In the genomic region with DNA sequence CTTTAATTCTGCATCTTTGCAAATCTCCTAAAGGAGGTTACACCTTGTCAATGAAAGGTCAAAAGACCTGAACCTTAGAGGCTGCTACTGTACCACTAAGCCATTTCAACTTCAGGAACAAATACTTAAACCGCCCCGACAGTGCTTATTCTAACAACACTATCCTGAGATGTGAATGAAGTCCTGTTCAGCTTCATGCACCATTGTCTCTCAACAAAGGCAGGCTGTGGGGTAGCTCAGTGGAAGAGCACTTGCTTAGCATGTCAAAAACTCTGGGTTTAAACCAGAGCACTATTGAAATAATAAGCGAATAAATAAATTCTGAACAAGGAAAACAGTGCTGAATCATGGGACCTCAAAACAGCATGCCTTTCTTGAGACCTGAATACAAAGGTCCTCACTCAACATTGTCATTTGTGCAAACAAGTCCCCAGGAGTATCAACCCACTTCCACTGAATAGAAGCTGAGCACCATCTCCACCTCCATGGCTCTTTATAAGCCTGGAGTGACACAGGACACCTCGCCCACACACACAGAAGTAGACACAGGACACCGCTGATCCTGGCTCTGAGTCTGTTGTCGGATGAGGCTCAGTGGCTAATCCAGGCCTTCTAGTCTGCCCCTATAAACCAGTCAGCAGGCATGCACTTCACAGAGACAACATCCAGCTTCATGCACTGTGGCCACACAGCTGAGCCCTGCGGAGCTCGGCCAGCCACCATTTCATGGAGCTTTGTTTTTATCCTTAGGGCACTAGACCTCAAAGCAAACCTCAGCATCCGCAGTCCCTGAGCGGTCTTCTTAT, we compare ENCODE assay signal across 13 mouse cellular contexts.
A peak's percentile ranks its signal among the peaks of the same experiment; 100 is the strongest.
DNase-seq lines count a peak whose midpoint lies in the region; ATAC-seq lines count a peak whose summit lies in the region.
"Had no signal": no experiment of that assay in that cellular context is flagged by ENCODE, and none has a peak within 500 bp of the region (broad histone marks: within the 10 kb centered on the region; RNA-seq: fewer than 3 reads in every experiment).

No protein-coding gene starts in this region.

- H3K27ac ChIP-seq in forebrain, embryonic 10.5 days = no peak overlapping the region
- H3K27ac ChIP-seq in forebrain, embryonic 15.5 days (replicated peaks) = no peak overlapping the region
- H3K27ac ChIP-seq in kidney, embryonic 14.5 days (ENCODE audit: low read depth, low read length) = no peak overlapping the region
- H3K27ac ChIP-seq in neural tube, embryonic 11.5 days (ENCODE audit: low read depth, low read length) = no peak overlapping the region
- H3K27ac ChIP-seq in neural tube, embryonic 15.5 days (replicated peaks) = no peak overlapping the region
- peak overlapping the region; percentile 48 for H3K27ac ChIP-seq in stomach, embryonic 15.5 days
- H3K27ac ChIP-seq: limb, embryonic 15.5 days had no signal

- no peak for ATAC-seq in forebrain, embryonic 15.5 days (replicated peaks)
- peak; percentile 69 for ATAC-seq in kidney, embryonic 14.5 days (ENCODE audit: low FRiP score, low TSS enrichment)
- ATAC-seq in neural tube, embryonic 11.5 days (ENCODE audit: insufficient read depth, low FRiP score, low TSS enrichment) = 0 out of 2 replicates have a peak, but pooled peaks have one; percentile 49
- ATAC-seq in neural tube, embryonic 15.5 days (ENCODE audit: low FRiP score) = no peak
- ATAC-seq in stomach, embryonic 15.5 days (ENCODE audit: insufficient read depth, low FRiP score, low read depth) = peak; percentile 32; the same call in 1 of the 2 replicates

- DNase-seq in forebrain, embryonic 10.5 days (ENCODE audit: extremely low spot score, low spot score) = peak; percentile 17
- no peak for DNase-seq in kidney, adult 11 months
- DNase-seq in neural tube, embryonic 11.5 days (ENCODE audit: low spot score) = no peak
- no peak for DNase-seq in layer of hippocampus, adult 9-10 months (ENCODE audit: low spot score)
- DNase-seq: adrenal gland, postnatal 25 days; lung, postnatal 14 days; right cerebral cortex, postnatal 14 days; thymus, postnatal 4 days had no signal

- no peaks in the 10 kb centered on the region for H3K36me3 ChIP-seq in forebrain, embryonic 10.5 days (replicated peaks)
- no peaks in the 10 kb centered on the region for H3K36me3 ChIP-seq in forebrain, embryonic 15.5 days
- no peaks in the 10 kb centered on the region; the same call in 1 of the 2 replicates for H3K36me3 ChIP-seq in kidney, embryonic 14.5 days (ENCODE audit: control insufficient read depth, insufficient read depth, low read length)
- no peaks in the 10 kb centered on the region for H3K36me3 ChIP-seq in neural tube, embryonic 11.5 days (ENCODE audit: control insufficient read depth, insufficient read depth, low read length)
- no peaks in the 10 kb centered on the region for H3K36me3 ChIP-seq in neural tube, embryonic 15.5 days
- no peaks in the 10 kb centered on the region for H3K36me3 ChIP-seq in stomach, embryonic 15.5 days
- H3K36me3 ChIP-seq: limb, embryonic 15.5 days had no signal

- no peak overlapping the region for H3K4me2 ChIP-seq in forebrain, embryonic 15.5 days (replicated peaks)
- no peak overlapping the region for H3K4me2 ChIP-seq in kidney, embryonic 14.5 days (replicated peaks; ENCODE audit: low read depth, low read length)
- no peak overlapping the region for H3K4me2 ChIP-seq in neural tube, embryonic 11.5 days (ENCODE audit: low read depth)
- H3K4me2 ChIP-seq in neural tube, embryonic 15.5 days = no peak overlapping the region
- H3K4me2 ChIP-seq in stomach, embryonic 15.5 days = no peak overlapping the region
- H3K4me2 ChIP-seq: limb, embryonic 15.5 days had no signal

- H3K9me3 ChIP-seq in forebrain, embryonic 10.5 days = no peaks in the 10 kb centered on the region
- no peaks in the 10 kb centered on the region for H3K9me3 ChIP-seq in forebrain, embryonic 15.5 days
- no peaks in the 10 kb centered on the region for H3K9me3 ChIP-seq in kidney, embryonic 14.5 days (ENCODE audit: control insufficient read depth, low read length)
- no peaks in the 10 kb centered on the region for H3K9me3 ChIP-seq in neural tube, embryonic 11.5 days (ENCODE audit: control insufficient read depth, low read length)
- no peaks in the 10 kb centered on the region for H3K9me3 ChIP-seq in neural tube, embryonic 15.5 days (replicated peaks)
- H3K9me3 ChIP-seq in stomach, embryonic 15.5 days = no peaks in the 10 kb centered on the region
- H3K9me3 ChIP-seq: limb, embryonic 15.5 days had no signal

- no peak overlapping the region for H3K4me3 ChIP-seq in forebrain, embryonic 10.5 days
- H3K4me3 ChIP-seq in forebrain, embryonic 15.5 days = no peak overlapping the region
- H3K4me3 ChIP-seq in kidney, embryonic 14.5 days (ENCODE audit: low read length) = no peak overlapping the region
- H3K4me3 ChIP-seq in neural tube, embryonic 11.5 days (ENCODE audit: low read depth, low read length) = no peak overlapping the region
- no peak overlapping the region for H3K4me3 ChIP-seq in neural tube, embryonic 15.5 days (replicated peaks)
- no peak overlapping the region for H3K4me3 ChIP-seq in stomach, embryonic 15.5 days (replicated peaks)
- H3K4me3 ChIP-seq: limb, embryonic 15.5 days had no signal

- H3K9ac ChIP-seq in forebrain, embryonic 15.5 days (replicated peaks) = no peak overlapping the region
- no peak overlapping the region for H3K9ac ChIP-seq in kidney, embryonic 14.5 days (ENCODE audit: low read depth, low read length)
- H3K9ac ChIP-seq in neural tube, embryonic 11.5 days (ENCODE audit: low read length) = no peak overlapping the region
- H3K9ac ChIP-seq in neural tube, embryonic 15.5 days (replicated peaks) = no peak overlapping the region
- no peak overlapping the region for H3K9ac ChIP-seq in stomach, embryonic 15.5 days
- H3K9ac ChIP-seq: limb, embryonic 15.5 days had no signal

- WGBS in forebrain, embryonic 10.5 days = 59% methylated on average over 10 of the region's 10 CpGs
- 44% methylated on average over 10 of the region's 10 CpGs for WGBS in forebrain, embryonic 15.5 days
- 62% methylated on average over 10 of the region's 10 CpGs for WGBS in kidney, embryonic 14.5 days
- WGBS in neural tube, embryonic 11.5 days = 75% methylated on average over 10 of the region's 10 CpGs
- 57% methylated on average over 10 of the region's 10 CpGs for WGBS in neural tube, embryonic 15.5 days
- 64% methylated on average over 10 of the region's 10 CpGs for WGBS in stomach, embryonic 15.5 days

- H3K27me3 ChIP-seq in forebrain, embryonic 10.5 days (ENCODE audit: poor library complexity, severe bottlenecking) = no peaks in the 10 kb centered on the region
- H3K27me3 ChIP-seq in forebrain, embryonic 15.5 days = no peaks in the 10 kb centered on the region
- H3K27me3 ChIP-seq in kidney, embryonic 14.5 days (ENCODE audit: control insufficient read depth, insufficient read depth, low read length) = no peaks in the 10 kb centered on the region
- no peaks in the 10 kb centered on the region for H3K27me3 ChIP-seq in neural tube, embryonic 11.5 days (ENCODE audit: control insufficient read depth, insufficient read depth, low read length)
- H3K27me3 ChIP-seq in neural tube, embryonic 15.5 days (replicated peaks) = no peaks in the 10 kb centered on the region
- no peaks in the 10 kb centered on the region for H3K27me3 ChIP-seq in stomach, embryonic 15.5 days (replicated peaks)
- H3K27me3 ChIP-seq: limb, embryonic 15.5 days had no signal

- peaks cover 15% of the 10 kb centered on the region for H3K4me1 ChIP-seq in forebrain, embryonic 10.5 days
- no peaks in the 10 kb centered on the region for H3K4me1 ChIP-seq in forebrain, embryonic 15.5 days
- H3K4me1 ChIP-seq in kidney, embryonic 14.5 days (ENCODE audit: control insufficient read depth, insufficient read depth, low read length) = no peaks in the 10 kb centered on the region
- H3K4me1 ChIP-seq in neural tube, embryonic 11.5 days (ENCODE audit: control insufficient read depth, insufficient read depth, low read length) = 0 out of 2 replicates have a peak, but pooled peaks cover 3% of the 10 kb centered on the region
- 0 out of 2 replicates have a peak, but pooled peaks cover under 1% of the 10 kb centered on the region for H3K4me1 ChIP-seq in neural tube, embryonic 15.5 days
- no peaks in the 10 kb centered on the region for H3K4me1 ChIP-seq in stomach, embryonic 15.5 days
- H3K4me1 ChIP-seq: limb, embryonic 15.5 days had no signal

Comparison
In these comparisons a context has a peak if more than half of its experiments do, and no peak if none do; other contexts are left out.
1. ATAC-seq: peak in kidney, embryonic 14.5 days (single experiment), neural tube, embryonic 11.5 days (single experiment) and stomach, embryonic 15.5 days (single experiment); none in forebrain, embryonic 15.5 days (single experiment) and neural tube, embryonic 15.5 days (single experiment).